ENCODE assay signal across 24 mouse cellular contexts in genomic region chr10:105597226-105597625, GRCm38 (mm10).
"Had no signal": no experiment of that assay in that cellular context is flagged by ENCODE, and none has a peak within 500 bp of the region (broad histone marks: within the 10 kb centered on the region; RNA-seq: fewer than 3 reads in every experiment).

No protein-coding gene starts in this region.

- H3K27me3 ChIP-seq: heart, embryonic 12.5 days; hindbrain, embryonic 13.5 days; hindbrain, embryonic 15.5 days; kidney, embryonic 15.5 days; limb, embryonic 12.5 days; limb, embryonic 15.5 days; liver, embryonic 12.5 days had no signal

- H3K36me3 ChIP-seq: heart, embryonic 12.5 days; hindbrain, embryonic 13.5 days; hindbrain, embryonic 15.5 days; kidney, embryonic 15.5 days; limb, embryonic 12.5 days; limb, embryonic 15.5 days; liver, embryonic 12.5 days had no signal

- DNase-seq: gastrocnemius, postnatal 14 days; gastrocnemius, postnatal 36 days; heart, adult 18-20 months; heart, postnatal 14 days; heart, postnatal 36 days; kidney, adult 11 months; kidney, adult 2 months; kidney, adult 9 months; kidney, postnatal 14 days; kidney, postnatal 36 days; layer of hippocampus, adult 9-11 months; layer of hippocampus, postnatal 36 days; left cerebral cortex, postnatal 4 days had no signal

- H3K9me3 ChIP-seq: heart, embryonic 12.5 days; hindbrain, embryonic 13.5 days; hindbrain, embryonic 15.5 days; kidney, embryonic 15.5 days; limb, embryonic 12.5 days; limb, embryonic 15.5 days; liver, embryonic 12.5 days had no signal

- H3K9ac ChIP-seq: heart, embryonic 12.5 days; hindbrain, embryonic 13.5 days; hindbrain, embryonic 15.5 days; kidney, embryonic 15.5 days; limb, embryonic 12.5 days; limb, embryonic 15.5 days; liver, embryonic 12.5 days; liver, embryonic 14.5 days had no signal

- ATAC-seq: hindbrain, postnatal 0 days; intestine, embryonic 16.5 days; liver, embryonic 12.5 days had no signal

- H3K4me2 ChIP-seq: hindbrain, embryonic 13.5 days; hindbrain, embryonic 15.5 days; kidney, embryonic 15.5 days; limb, embryonic 12.5 days; limb, embryonic 15.5 days; liver, embryonic 12.5 days had no signal

- H3K4me1 ChIP-seq: heart, embryonic 12.5 days; hindbrain, embryonic 13.5 days; hindbrain, embryonic 15.5 days; kidney, embryonic 15.5 days; limb, embryonic 12.5 days; limb, embryonic 15.5 days; liver, embryonic 12.5 days had no signal

- H3K4me3 ChIP-seq: heart, embryonic 12.5 days; hindbrain, embryonic 13.5 days; hindbrain, embryonic 15.5 days; kidney, embryonic 15.5 days; limb, embryonic 12.5 days; limb, embryonic 15.5 days; liver, embryonic 12.5 days had no signal

- H3K27ac ChIP-seq: hindbrain, embryonic 13.5 days; hindbrain, embryonic 15.5 days; hindbrain, postnatal 0 days; kidney, embryonic 15.5 days; kidney, postnatal 0 days; limb, embryonic 12.5 days; limb, embryonic 15.5 days; liver, embryonic 12.5 days; liver, embryonic 14.5 days had no signal
